In genomic region chr7:115134926-115135575, GRCm38 (mm10) we compare ENCODE assay signal across 15 mouse cellular contexts.
DNase-seq lines count a peak whose midpoint lies in the region; ATAC-seq lines count a peak whose summit lies in the region.
"Had no signal": no experiment of that assay in that cellular context is flagged by ENCODE, and none has a peak within 500 bp of the region (broad histone marks: within the 10 kb centered on the region; RNA-seq: fewer than 3 reads in every experiment).

No protein-coding gene starts in this region.

- H3K27ac ChIP-seq in embryonic facial prominence, embryonic 14.5 days (replicated peaks; ENCODE audit: low read depth, low read length): no peak overlapping the region
- no peak overlapping the region for H3K27ac ChIP-seq in embryonic facial prominence, embryonic 10.5 days (replicated peaks)
- H3K27ac ChIP-seq in heart, embryonic 16.5 days (ENCODE audit: low read length): no peak overlapping the region
- H3K27ac ChIP-seq: embryonic facial prominence, embryonic 12.5 days; limb, embryonic 10.5 days had no signal

- no peak overlapping the region for H3K9ac ChIP-seq in embryonic facial prominence, embryonic 14.5 days (ENCODE audit: low read depth, low read length)
- no peak overlapping the region for H3K9ac ChIP-seq in heart, embryonic 16.5 days (ENCODE audit: low read length)
- H3K9ac ChIP-seq: embryonic facial prominence, embryonic 12.5 days; lung, embryonic 14.5 days had no signal

- no peak for ATAC-seq in embryonic facial prominence, embryonic 14.5 days (ENCODE audit: low read depth)
- peak; percentile 67 for ATAC-seq in heart, embryonic 16.5 days (replicated peaks; ENCODE audit: extremely low read depth, insufficient read depth, low FRiP score)

- no peaks in the 10 kb centered on the region for H3K36me3 ChIP-seq in embryonic facial prominence, embryonic 14.5 days (ENCODE audit: control insufficient read depth, insufficient read depth, low read length)
- H3K36me3 ChIP-seq in embryonic facial prominence, embryonic 10.5 days (replicated peaks): no peaks in the 10 kb centered on the region
- H3K36me3 ChIP-seq in heart, embryonic 16.5 days (ENCODE audit: control insufficient read depth, insufficient read depth): no peaks in the 10 kb centered on the region
- H3K36me3 ChIP-seq: embryonic facial prominence, embryonic 12.5 days; limb, embryonic 10.5 days had no signal

- no peaks in the 10 kb centered on the region for H3K9me3 ChIP-seq in embryonic facial prominence, embryonic 14.5 days (ENCODE audit: control insufficient read depth, low read length)
- H3K9me3 ChIP-seq in embryonic facial prominence, embryonic 10.5 days: no peaks in the 10 kb centered on the region
- H3K9me3 ChIP-seq in heart, embryonic 16.5 days (replicated peaks; ENCODE audit: control insufficient read depth, low read length): no peaks in the 10 kb centered on the region
- H3K9me3 ChIP-seq: embryonic facial prominence, embryonic 12.5 days; limb, embryonic 10.5 days had no signal

- H3K4me1 ChIP-seq in embryonic facial prominence, embryonic 14.5 days (ENCODE audit: control insufficient read depth, insufficient read depth, low read length): no peaks in the 10 kb centered on the region; the same call in 1 of the 2 replicates
- peaks cover 6% of the 10 kb centered on the region; the same call in 1 of the 2 replicates for H3K4me1 ChIP-seq in embryonic facial prominence, embryonic 10.5 days
- H3K4me1 ChIP-seq in heart, embryonic 16.5 days (ENCODE audit: control insufficient read depth, insufficient read depth, low read length): peaks cover 9% of the 10 kb centered on the region; the same call in 1 of the 2 replicates
- H3K4me1 ChIP-seq: embryonic facial prominence, embryonic 12.5 days; limb, embryonic 10.5 days had no signal

- DNase-seq in embryonic facial prominence, embryonic 14.5 days (ENCODE audit: low spot score): peak; percentile 12
- no peak for DNase-seq in embryonic facial prominence, embryonic 10.5 days (ENCODE audit: low spot score)
- DNase-seq in left cerebral cortex, postnatal 4 days: peak; percentile 15
- no peak for DNase-seq in left cerebral cortex, postnatal 36 days (ENCODE audit: low spot score in 2 of 2)
- DNase-seq in lung, postnatal 25 days (ENCODE audit: low spot score): peak; percentile 21
- DNase-seq in urinary bladder, postnatal 14 days (ENCODE audit: low spot score): no peak
- DNase-seq in adrenal gland, postnatal 4 days (ENCODE audit: low spot score in 2 of 2): no peak
- DNase-seq: cerebellum, adult 2 months; kidney, adult 9 months; lung, embryonic 14.5 days; spleen, adult 18-20 months had no signal

- intact Hi-C loops in left cerebral cortex, postnatal 4 days (cut with DNase I): no loop called here
- intact Hi-C loops in left cerebral cortex, postnatal 36 days (cut with DNase I): no loop called here

- WGBS in embryonic facial prominence, embryonic 14.5 days: 52% methylated on average over 3 of the region's 3 CpGs
- 74% methylated on average over 3 of the region's 3 CpGs for WGBS in embryonic facial prominence, embryonic 10.5 days
- WGBS in heart, embryonic 16.5 days: 50% methylated on average over 3 of the region's 3 CpGs

- no peak overlapping the region for H3K4me2 ChIP-seq in embryonic facial prominence, embryonic 14.5 days (ENCODE audit: low read depth, low read length)
- no peak overlapping the region for H3K4me2 ChIP-seq in heart, embryonic 16.5 days (ENCODE audit: low read depth, low read length)
- H3K4me2 ChIP-seq: embryonic facial prominence, embryonic 12.5 days; lung, embryonic 14.5 days had no signal

- H3K27me3 ChIP-seq in embryonic facial prominence, embryonic 14.5 days (replicated peaks; ENCODE audit: control insufficient read depth, insufficient read depth, low read length): no peaks in the 10 kb centered on the region
- no peaks in the 10 kb centered on the region for H3K27me3 ChIP-seq in embryonic facial prominence, embryonic 10.5 days (replicated peaks; ENCODE audit: low read depth, poor library complexity, severe bottlenecking)
- H3K27me3 ChIP-seq in heart, embryonic 16.5 days (ENCODE audit: control insufficient read depth, insufficient read depth, low read length): no peaks in the 10 kb centered on the region
- H3K27me3 ChIP-seq: embryonic facial prominence, embryonic 12.5 days had no signal

- H3K4me3 ChIP-seq in embryonic facial prominence, embryonic 14.5 days (ENCODE audit: low read depth, low read length): no peak overlapping the region
- no peak overlapping the region for H3K4me3 ChIP-seq in embryonic facial prominence, embryonic 10.5 days
- no peak overlapping the region for H3K4me3 ChIP-seq in heart, embryonic 16.5 days (ENCODE audit: low read length)
- H3K4me3 ChIP-seq: embryonic facial prominence, embryonic 12.5 days; limb, embryonic 10.5 days; myocyte had no signal

Comparison
In these comparisons a context has a peak if more than half of its experiments do, and no peak if none do; other contexts are left out.
1. DNase-seq: peak in embryonic facial prominence, embryonic 14.5 days (single experiment), left cerebral cortex, postnatal 4 days (single experiment) and lung, postnatal 25 days (single experiment); none in embryonic facial prominence, embryonic 10.5 days (single experiment), left cerebral cortex, postnatal 36 days (0 of 2), urinary bladder, postnatal 14 days (single experiment) and adrenal gland, postnatal 4 days (0 of 2).